Mouse (Mus musculus): ENCODE data around the gene Tmem132c.

Gene Tmem132c

GRCm38 (mm10) chr5:127241136-127241924 is at the start of gene Tmem132c:
Tmem132c (plus strand) TSS chr5:127241808.
- no peak for DNase-seq (ENCODE audit: low read depth, low spot score)

- no peak for DNase-seq (ENCODE audit: low read depth, low spot score)
Observed at GRCm38 (mm10) chr5:127191881-127192280, 49.7 kb upstream of the Tmem132c start.

GRCm38 (mm10) chr5:127198850-127199249 is 42.8 kb upstream of the Tmem132c start:
- no peak for DNase-seq (ENCODE audit: low read depth, low spot score)

DNA sequence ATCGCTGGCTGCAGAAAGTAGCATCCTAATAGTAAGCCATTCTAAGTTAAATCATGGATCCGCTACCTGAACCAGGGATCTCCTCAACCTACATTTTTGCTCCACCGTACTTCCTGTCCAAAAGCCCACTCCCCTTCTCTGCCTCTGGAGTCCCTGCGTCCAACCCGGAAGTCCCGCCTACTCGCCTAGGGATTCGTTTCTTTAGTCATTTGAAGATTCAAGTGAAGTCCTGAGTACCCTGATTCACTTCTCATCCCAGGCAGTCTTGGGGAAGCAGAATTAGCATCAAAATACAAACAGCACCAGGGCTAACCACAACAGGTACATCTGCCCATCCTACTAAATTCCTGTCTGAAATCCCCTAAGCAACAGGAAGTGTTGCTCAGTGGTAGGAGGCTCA is 36.7 kb upstream of the Tmem132c start:
- no peak for DNase-seq (ENCODE audit: low read depth, low spot score)

DNA sequence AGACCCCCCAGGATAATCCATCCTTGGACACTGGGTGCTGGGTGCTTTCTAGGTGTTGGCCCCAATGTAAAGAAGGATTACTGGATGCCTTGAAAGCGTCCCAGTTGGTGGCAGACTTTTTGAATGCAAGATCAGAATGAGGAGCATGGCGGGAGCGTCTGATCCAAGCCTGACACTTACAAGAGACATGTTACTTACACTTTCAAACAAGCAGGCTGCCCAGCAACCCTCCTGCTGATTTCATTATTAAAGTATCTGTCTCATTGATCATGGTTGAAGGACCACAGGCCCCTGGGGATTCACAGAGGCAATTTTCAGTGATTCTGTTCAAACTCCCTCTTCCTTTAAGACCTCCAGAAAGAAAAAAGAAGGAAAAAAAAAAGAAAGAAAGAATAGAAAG is 25.2 kb upstream of the Tmem132c start:
- no peak for DNase-seq (ENCODE audit: low read depth, low spot score)

GRCm38 (mm10) chr5:127217725-127218124 is 23.9 kb upstream of the Tmem132c start:
- no peak for DNase-seq (ENCODE audit: low read depth, low spot score)

- DNase-seq (ENCODE audit: low read depth, low spot score) = no peak
Observed at GRCm38 (mm10) chr5:127227929-127228595, 13.5 kb upstream of the Tmem132c start.

DNA sequence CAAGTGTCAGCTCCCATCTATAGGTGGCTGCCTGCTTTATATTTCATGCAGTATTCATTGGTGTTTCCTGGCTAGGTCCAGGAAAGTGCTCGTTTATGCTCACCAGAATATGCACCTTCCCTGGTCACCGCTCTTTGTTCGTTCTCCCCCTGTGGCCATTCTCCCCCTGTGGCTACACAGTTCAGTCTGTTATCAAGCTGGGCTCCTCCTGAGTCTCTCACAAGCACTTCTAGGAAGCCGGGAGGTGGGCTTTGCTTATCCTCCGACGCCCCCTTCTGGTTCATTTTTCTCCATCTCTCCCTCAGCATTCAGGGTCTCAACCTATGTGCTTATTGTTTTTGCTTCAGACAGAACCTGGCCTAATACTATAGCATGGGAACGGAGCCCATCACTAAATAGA is 6.9 kb upstream of the Tmem132c start:
- DNase-seq (ENCODE audit: low read depth, low spot score) = no peak

DNA sequence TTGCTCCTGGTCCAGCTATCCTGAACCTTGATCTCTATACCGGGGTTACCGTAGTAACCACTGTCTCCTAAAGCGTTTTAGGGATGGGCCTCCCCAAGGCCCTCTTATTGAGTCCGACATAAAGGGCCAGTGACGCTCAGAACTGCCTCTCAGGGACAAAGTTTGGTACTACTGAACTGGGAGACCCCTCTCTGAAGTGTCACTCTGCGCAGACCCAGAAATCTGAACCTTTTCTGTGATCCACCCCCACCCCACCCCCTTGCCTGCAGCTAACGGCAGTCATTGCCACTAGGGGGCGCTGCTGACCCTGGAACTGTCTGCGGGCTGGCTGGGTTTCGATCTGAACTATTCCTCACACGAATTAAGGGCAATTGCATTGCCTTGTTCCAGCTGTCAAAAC is 6.4 kb upstream of the Tmem132c start:
- DNase-seq (ENCODE audit: low read depth, low spot score) = no peak

DNA sequence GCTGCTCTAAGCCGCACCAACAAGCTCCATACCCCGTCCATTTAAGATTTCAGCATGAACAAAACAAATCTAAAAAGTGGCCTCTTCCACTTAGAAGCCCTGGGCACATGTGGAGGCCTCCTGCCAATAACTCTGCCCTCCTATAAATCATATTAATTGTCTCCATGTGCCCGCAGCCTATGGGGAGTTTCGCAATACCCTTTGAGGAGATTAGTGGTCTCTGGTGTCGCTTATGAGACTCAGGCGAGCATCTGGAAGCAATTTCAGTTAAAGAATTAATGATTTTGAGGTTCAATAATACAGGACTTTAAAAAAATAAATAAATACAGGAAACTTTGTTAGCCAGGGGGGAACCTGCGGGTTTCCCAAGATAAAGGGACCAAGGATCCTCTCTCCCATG is 1.9 kb upstream of the Tmem132c start:
- DNase-seq (ENCODE audit: low read depth, low spot score) = no peak

- no peak for DNase-seq (ENCODE audit: low read depth, low spot score)
Observed at GRCm38 (mm10) chr5:127240646-127241045, 962 bp upstream of the Tmem132c start.

DNA sequence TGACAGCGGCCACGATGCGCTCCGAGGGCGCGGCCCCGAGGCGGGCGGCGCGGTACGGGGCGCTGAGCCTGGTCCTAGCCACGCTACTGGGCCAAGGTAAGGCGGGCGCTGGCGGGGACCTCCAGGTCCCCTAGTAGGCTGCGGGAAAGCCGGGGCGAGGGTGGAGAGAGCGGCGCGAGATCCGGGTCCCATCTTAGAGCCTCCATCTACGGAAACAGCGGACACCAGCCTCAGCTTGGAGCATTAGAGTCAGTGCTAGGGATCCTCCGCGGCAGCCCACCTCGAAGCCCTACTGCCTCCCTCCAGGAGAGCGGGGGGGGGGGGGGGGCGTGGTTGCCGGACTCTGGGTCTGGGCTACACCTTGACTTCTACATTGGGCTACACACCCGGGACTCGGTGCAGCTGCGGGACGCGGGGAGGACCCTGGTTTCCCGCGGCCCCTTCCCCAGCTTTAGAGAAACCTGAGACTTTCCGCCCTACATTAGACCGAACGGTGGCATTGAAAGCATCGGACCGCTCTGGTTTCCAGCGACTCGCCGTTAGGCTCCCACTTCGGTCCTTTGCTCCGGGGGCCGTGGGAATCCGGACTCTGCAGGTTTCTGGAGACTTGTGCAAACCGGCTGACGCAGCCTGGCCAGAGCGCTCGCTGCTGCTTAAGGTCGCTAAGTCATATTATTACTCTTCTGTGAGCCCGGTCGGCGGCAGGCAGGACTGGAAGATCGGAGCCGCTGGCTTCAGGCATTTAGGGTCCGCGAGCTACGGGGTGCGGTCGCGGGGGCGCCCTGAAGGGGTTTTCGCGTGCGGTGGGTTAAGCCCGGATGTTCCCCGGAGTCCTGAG is 536 bp downstream of the Tmem132c start:
- no peak for DNase-seq (ENCODE audit: low read depth, low spot score)

GRCm38 (mm10) chr5:127242763-127243160 is 1.2 kb downstream of the Tmem132c start:
- no peak for DNase-seq (ENCODE audit: low read depth, low spot score)

- no peak for DNase-seq (ENCODE audit: low read depth, low spot score)
Observed at GRCm38 (mm10) chr5:127243209-127243608, 1.6 kb downstream of the Tmem132c start.

DNA sequence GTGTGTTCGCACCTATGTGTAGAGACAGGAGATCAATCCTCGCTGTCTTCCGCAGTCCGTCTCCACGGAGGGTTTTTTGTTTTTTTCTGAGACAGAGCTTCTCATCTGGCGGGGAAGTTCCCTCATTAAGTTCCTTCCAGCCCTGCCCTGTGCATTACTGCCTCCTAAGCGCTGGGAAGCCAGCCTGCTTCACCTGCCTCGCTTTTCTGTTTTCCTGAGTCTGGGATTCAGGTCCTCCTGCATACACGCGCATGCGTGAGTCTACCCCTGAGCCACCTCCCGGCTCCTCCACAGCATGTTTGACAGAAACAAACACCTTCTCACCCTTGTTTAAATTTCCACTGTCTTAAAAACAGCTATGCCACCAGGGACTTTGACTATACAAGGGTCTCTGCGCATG is 2.0 kb downstream of the Tmem132c start:
- DNase-seq (ENCODE audit: low read depth, low spot score) = no peak

- DNase-seq (ENCODE audit: low read depth, low spot score) = no peak
Observed at GRCm38 (mm10) chr5:127253263-127253662, 11.7 kb downstream of the Tmem132c start.

DNA sequence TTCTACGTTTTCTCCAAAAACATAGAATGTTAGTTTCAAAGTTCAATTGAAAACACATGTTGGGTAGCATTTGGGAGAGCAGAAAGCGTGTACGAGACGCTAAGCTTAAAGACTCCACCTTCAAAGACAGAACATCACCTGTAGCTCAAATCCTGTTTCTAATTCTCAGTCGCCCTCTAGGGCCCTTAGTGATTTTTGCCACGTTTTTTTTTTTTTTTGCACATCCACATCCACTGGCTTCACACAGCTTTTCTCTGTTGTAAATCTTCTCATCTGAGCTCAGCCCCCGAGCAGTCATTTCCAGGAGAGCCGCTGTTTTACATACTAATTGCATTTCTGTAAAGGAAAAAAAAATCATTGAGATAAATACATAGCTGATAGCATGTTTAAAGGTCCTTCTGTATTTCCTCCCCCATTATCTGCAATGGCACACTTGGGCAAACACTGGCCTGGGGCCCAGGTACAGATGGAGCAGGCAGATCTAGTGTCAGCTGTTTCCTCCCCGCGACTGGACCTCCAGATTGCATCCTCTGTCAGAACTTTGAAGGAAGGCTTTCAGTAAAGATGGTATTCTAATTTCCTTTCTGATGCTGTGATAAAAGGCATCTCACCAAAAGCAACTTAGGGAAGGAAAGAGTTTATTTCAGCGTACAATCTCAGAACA is 15.5 kb downstream of the Tmem132c start:
- no peak for DNase-seq (ENCODE audit: low read depth, low spot score)

DNA sequence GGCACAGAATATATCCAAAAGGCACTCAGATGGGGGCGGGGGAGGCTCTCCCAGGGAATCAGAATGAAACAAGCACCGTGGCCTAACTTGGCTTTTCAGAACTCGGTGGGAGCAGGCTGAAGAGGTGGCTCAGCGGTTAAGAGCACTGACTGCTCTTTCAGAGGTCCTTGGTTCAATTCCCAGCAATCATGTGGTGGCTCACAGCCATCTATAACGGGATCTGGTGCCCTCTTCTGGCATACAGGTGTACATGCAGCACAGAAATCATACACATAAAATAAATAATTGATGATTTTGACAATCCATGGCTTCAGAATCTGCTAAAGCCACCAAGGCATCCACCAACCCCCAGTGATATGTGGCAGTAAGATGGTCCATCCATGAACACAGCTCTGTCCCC is 20.5 kb downstream of the Tmem132c start:
- DNase-seq (ENCODE audit: low read depth, low spot score) = no peak

DNA sequence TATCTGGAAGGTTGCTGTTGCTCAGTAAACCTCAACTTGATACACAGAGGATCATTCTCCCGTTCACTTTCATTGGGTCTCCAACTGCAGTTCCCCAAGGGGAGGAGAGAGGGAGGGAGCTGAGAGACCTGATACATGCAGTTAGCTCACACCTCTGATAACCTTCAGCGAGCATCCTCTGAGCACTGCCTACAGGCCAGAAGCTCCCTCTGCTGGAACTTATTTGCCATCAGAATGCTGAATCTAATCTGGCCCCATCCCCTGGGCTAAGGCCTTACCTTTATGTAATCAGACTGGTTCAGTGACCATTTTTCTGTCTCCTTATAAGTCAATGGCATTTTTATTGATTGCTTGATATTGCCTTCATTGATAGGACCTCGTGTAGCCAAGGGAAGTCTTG is 29.5 kb downstream of the Tmem132c start:
- DNase-seq (ENCODE audit: low read depth, low spot score) = no peak

DNA sequence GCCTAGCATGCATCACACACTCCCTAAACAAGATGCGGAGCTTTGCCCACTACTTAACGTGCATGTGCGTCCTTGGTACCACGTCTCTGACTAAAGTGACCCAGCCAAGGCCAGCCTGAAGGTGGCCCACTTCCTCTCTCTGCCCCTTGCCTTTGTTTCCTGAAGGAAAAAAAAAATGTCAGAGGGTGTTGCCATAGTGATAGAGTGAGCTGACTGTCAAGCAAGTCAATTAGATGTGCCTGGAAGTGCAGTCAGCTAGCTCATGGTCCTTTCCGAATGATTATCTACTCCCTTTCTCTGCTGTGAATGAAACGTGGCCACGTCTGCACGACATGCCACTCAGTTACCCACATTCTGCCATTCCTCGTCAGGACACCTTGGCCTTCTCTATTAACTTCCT is 37.9 kb downstream of the Tmem132c start:
- no peak for DNase-seq (ENCODE audit: low read depth, low spot score)

DNA sequence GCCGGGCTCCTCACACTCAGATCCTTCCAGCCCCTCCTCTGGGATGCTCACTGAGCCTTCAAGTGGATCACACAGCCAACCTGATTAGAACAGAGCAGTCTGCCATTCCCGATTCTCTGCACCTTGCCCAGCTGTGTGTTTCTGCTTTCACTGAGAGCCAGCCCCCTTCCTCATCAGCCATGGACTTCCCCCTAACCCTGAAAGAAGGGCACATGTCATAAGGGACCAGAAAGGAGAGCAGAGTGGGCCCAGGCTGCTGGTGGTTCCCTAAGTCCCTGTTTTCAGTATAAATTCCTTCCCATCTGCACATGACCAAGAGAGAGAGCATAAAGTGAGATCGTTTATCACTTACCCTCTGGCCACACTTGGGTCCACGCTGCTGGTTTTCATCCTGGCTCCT is 39.6 kb downstream of the Tmem132c start:
- no peak for DNase-seq (ENCODE audit: low read depth, low spot score)
